Mouse (Mus musculus) cerebellum, postnatal 10 days (tissue): ENCODE measurements around the gene Pcsk5.
A peak's percentile ranks its signal among the peaks of the same experiment; 100 is the strongest.

Experiments
- DNase-seq, 2 experiments: peaks; one replicate each; pipeline ENCODE4 v3.0.0; 2021; ENCODE audit warnings: mixed read lengths in 2 of 2

Pcsk5 gene

DNA sequence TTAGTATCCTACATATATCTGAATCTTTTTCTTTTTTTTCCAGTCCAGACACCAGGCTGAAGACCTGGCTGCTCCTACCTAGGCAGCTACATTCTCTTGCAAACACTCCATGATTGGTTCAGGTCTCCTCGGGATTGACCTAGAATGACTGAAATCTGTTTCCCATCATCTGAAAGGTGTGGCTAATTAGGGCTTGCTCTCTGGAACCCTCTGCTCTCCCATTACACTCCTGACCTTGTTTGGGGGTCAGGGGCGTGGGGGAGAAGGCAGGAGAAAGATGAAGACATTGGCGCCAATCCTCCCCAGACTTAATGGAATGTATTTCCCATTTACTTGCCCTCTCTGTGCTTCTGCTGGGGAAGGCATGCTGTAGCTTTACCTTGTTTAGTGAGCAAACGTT, 366.2 kb downstream of the Pcsk5 start:
- no peak for DNase-seq

DNA sequence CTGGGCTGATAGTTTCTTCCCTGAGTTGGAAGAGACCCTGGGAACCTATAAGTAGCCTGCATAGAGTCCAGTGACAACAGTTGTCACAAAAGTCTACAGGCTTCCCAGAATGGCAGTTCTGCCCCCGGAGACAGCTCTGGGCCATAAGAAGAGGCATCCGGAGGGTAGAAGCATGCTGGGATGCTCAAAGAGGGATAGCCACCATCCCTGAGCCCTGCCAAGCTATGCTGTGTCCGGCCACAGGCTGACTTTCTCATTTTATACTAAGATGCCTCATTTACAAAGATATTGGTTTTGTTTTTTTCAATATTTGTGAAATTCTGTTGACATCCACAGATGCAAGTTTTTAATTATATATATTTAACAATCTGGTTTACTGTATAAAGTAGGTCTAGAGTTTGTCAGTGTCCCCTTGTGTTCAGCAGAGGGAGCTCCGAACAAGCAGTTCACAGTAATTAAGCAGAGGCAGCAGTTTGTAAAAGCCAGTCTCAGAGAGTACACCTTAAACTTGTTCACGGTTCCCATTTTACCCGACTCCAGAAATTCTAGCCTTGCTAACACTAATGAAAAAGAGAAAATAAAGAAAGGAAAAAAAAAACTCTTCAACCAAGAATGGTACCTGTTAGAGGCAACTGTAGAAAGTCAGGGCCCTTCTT, 369.7 kb downstream of the Pcsk5 start:
- peak; percentile 60 to 64 for DNase-seq

DNA sequence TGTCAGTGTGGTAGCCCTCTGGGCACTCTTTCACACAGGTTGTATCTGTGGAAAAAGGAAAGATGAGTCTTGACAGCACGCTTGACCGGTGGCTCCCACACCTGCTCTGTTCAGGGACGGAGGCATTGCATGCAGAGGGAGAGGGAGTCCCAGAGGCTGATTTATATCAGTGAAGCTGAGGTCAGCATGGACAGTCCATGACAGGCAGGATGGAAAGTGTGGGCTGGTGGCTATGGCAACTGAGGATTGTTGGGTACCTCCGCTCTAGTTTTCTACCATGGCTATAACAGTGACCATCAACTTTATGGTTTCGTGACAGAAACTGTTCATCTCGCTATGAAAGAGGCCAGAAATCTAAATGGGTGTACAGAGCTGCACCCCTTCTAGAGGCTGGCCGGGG, 385.4 kb downstream of the Pcsk5 start:
- no peak for DNase-seq

DNA sequence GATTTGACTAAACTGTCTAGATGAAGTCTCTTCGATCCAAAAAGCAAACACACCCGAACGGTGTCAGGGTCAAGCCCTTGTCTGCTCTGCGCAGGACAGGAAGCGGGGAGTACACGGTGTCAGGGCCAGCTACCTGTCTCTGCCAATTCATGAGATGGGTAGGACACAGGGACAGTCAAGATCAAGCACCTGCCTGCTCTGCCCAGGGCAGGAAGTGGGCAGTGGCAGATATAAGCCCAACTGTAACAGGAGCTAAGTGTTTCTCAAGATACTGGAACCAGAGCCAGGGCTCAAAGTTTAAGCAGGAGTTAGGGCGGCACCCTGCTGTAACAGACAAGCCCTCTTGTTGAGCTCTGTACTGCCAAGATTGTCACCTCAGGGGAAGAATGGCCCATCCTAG, 393.9 kb downstream of the Pcsk5 start:
- DNase-seq = no peak

DNA sequence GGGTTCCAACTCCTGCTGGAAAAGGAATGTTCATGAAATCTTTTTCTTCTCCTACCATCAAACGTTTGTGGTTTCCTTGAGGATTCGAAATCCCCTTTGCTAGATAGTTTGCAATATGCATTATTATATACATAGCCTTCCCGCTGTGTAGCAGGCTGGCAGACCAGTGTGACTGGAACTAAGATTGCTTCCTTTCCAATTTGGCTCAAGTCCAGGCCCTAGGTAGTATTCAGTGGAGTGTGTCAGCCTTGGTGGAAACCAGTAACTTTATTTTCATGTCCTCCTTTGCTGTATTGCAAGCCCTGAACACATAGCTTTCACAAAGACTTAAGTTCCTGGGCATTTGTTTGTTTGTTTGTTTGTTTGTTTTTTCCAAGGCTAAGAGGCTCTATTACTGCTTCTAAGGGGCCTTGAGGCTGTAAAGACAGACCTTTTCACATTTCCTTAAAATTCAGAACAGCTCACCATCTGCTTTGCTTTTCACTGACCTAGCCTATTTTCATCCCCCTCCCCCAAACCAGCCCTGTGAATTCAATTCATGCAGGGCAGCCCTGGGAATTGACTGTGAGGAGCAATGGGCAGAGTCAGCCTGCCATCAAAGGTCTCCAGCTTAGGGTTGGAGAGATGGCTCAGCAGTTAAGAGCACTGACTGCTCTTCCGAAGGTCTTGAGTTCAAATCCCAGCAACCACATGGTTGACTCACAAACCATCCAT, 397.8 kb downstream of the Pcsk5 start:
- DNase-seq = peak; percentile 70 to 74

DNA sequence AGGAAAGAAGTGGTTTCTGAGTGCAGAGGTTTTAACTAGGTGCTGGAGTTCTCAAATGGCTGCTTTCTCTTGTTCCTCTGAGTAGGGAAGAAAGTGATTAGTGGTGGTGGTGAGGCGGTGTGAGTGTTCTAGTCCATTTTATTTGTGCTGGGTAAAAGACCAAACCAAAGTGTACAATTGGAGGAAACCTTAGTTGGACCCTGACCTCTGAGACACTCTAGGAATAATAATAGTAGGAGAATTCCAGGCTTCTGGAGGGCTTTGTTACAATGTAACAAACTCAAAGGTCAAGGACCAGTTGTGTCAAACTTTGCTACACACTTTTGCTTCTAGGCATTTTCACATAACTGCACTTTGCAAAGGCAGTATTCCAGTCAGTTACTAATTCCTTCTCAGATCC, 400.8 kb downstream of the Pcsk5 start:
- DNase-seq = no peak

DNA sequence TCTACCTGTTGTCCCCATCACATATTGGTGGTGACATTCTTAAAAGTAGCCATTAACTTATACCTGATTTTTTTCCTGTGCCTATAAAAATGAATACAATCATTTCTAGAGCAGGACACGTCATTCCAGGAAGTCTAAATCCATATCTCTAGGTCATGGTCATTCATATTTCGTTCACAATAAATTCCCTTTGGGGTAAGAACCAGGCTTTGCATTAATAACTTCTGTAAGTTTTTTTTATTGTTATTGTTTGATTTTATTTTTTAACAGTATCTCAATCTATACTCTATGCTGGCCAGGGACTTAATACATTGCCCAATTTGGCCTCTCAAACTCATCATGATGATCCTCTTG, 408.9 kb downstream of the Pcsk5 start:
- no peak for DNase-seq

DNA sequence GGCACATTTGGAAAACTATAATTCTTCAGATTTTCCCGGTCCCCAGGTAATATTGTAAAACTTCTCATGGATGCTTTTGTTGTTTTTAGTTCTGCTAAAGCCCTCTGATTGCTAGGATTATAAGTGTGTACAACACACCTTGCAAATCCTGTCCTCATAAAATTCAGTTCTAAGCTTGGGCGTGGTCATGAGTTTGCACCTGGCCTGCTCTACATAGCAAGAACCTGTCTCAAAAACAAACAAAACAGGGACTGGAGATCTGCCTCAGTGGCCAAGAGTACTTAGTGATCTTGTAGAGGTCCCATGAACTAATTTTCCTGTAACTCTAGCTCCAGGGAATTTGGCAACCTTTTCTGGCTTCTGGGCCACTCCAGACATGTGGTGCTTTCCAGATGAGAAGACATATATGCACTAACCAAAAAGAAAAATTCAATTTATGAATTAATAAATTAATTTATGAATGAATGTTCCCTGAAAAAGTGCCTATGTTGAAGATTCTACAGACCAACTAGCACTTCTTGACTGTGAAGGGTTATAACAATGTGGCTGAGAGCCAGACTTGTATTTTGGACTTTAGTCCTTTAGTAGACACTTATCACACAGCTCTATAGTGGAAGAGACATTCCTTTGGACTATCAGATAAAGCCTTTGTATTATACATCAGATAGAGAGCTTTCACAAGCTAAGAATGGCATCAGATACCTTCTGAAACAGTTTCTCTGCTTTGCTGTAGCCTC, 409.4 kb downstream of the Pcsk5 start:
- no peak for DNase-seq

DNA sequence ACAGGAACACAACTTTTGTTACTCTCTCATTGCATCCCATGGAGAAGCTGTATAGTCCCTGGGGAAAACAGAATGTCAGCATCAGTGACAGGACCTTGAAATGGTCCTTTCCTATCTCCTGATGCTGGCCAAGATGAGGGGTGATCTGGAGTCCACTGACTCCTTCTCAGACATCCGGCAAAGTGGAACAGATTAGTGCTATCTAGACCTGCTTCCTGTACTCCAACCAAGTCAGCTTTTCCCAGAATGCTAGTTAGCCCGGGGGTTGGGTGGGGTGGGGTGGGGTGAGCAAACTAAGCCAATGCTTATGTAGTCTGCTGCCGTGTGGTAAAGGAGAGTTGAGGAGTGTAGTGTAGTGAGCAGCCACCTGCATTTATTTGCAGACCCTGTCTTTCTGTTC, 414.1 kb downstream of the Pcsk5 start:
- no peak for DNase-seq

DNA sequence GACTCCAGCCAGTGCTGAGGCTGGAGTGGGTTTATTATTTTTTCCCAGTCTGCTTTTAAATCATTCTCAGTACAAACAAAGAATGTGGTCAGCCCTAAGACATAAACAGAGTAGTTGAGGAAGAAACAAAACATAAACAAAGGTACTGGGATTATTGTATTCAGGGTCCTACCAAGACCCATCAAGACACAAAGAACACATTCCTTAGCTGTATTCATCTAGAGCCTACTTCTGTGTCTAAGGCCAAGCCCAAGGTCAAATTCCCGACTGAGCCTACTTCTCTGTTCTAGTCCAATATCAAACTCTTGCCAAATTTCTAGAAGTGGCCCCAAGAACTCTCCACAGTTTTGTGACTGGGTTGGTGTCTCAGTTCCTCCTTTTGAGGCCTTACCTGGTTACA, 419.6 kb downstream of the Pcsk5 start:
- no peak for DNase-seq

DNA sequence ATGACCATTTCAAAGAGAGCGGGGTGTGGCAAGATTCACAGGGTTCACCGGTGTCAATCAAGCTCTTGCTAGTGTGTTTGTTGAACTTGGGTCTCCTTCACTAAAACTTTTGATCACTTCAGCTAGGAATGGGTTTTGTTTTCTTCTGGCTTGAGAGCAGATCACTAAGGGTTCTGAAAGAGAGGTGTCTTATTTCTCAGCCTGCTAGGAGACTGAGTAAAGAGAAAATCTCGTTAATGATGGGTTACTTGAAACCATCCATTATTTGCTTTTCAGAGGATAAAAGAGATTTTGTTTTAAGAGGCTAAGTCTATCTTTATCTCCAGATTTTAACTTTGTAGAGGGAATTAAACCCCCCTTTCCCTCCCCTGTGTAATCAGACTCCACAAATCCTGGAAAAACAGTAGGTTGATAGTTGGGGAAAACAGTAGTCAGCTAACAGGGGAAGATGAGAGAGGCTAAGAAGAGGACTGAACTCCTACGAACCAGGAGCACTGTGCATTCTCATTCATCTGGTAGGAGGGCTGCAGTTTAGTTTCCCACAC, 424.4 kb downstream of the Pcsk5 start:
- DNase-seq = no peak

DNA sequence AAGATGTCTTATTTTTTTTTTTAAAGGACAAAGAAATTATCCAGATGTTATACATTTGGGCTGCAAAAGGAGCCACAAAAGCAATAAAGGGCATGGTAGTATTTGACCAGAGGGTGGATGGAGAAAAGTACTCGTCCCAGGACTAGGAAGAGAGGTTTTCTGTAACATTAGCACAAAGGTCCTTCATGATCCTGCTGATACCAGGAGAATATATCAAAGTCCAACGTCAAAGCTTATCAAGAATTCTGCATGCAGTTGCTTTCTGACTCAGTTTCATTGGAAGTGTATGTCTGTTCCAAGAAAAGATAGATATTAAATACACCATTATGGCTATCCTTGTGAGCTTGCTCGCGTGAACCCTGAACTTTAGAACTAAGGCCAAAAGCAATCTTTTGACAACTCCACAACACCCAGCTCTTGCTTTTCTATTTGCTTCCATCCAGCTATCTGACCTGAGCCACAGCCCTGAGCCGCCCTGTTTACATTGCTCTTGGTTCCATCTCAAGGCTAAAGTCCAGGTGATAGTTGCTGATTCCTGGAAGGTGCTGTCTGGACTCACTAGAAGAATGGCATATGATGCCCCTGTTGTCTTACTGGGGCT, 426.9 kb downstream of the Pcsk5 start:
- no peak for DNase-seq

DNA sequence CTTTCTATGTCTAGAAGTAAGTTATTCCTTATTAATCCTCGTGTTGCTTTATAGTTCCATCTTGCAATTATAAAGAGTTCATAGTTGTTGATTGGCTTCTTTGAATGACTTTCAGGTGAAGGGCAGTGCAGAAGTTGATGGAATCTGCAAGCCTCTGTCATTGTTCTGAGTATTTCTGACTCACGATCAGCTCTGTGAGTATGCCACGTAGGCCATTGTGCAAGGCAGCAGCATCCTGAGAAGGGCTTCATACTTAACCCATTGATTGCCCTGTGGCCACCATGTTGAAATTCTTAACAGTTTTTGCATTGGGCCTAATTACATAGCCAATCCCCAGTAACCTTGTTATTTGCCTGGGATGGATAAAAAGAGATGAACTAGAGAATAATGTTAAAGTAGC, 428.1 kb downstream of the Pcsk5 start:
- DNase-seq = no peak

DNA sequence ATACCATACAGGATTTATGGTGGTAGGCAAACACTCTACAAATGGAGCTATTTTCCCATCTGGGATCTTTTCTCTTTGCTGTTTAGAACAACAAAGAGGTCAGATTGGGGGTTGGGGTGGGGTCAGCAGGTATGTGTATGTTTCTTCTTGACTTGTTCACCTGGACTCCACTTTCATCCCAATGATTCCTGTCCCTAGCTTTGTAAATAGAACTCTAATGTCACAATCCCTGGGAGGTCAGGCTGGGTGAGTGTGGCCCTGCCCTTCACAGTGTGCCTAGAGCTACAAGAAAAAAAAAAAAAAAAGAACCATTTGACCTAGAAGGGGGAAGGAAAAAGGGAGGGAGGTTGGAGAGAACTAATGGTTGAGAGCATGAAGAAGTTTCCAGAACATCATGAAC, 428.8 kb downstream of the Pcsk5 start:
- DNase-seq = no peak

DNA sequence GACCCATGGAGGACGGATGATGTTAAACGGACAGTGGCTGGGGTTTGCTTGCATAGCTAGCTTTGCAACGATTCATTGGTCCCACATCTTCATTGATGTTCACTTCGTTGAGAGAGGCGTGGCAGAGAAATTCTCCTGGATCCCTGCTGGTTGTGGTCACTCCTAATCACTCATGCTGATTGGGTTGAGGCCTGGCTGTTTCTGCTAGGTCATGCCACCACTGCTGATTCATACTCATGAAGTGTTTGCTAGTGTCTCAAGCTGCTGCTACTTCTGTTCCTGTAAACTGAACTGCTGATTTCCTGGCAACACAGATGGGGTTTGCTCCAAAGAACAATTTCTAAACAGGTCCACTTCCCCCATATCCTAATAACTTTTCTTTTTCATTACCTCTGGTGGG, 430.6 kb downstream of the Pcsk5 start:
- DNase-seq = no peak

DNA sequence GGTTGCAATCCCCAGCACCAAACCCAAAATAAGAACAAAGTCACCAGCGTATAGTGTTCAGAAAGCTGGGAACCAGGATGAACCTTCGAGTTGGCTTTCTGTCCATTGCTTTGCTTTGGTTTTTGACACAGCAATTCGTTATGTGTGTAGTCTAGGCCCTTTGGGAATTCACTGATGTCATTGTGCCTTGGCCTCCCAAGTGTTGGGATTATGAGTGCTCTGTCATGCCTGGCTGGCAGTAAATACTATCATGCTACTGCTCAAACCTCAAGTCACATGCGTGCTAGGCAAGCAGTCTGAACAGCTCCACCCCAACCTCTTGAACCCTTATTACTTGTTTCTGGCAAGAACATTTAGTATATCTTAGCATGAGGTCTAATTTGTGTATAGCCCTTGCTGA, 434.3 kb downstream of the Pcsk5 start:
- DNase-seq = no peak

DNA sequence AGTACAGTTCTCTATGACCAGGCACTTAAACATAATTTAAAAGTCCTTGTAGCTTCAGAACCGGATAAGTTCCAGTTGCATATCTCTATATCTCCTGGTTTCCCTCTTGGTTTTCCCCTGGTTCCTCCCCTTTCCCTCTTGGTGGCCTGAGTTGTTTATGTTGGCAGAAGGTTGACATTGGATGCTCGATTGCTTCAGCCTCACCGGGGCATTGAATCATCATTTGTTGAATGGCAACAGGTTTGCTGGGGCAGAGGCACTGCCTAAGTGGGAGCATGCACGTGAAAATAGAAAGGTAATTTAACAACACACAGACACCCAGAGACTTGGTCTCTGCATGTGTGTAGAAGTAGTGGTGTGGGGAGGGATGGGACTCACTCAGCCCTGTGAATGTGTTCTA, 436.9 kb downstream of the Pcsk5 start:
- no peak for DNase-seq

DNA sequence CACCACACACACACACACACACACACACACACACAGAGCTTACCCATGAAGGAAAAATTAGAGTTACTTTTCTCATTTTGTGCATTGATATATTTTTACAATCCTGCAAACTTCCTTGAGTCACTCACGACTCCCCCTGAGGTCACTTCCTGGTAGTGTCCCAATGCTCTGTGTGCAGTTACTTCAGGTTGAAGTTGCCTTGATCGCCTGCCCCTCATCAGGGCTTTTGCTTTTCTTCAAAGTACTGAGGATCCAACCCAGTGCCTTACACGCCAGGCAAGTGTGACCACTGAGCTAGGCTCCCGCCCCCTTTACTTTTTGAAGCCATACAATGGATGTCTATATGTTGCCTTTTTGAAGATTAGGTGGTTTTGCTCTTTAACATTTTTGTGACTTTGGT, 437.5 kb downstream of the Pcsk5 start:
- DNase-seq = no peak

DNA sequence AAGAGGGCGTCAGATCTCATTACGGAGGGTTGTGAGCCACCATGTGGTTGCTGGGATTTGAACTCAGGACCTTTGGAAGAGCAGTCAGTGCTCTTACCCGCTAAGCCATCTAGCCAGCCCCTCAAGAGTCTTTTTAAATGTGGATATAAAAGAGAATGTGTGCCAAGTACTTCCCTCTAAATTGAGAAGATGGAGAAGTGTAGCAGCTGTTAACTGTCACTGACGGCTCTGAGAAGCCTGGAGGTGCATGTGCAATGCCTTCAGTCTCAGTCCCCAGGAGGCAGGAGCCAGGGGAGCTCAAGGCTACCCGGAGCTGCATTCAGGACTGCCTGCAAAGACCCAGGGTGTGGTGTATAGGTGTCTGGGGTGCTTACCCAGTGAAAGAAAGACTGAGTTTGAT, 439.5 kb downstream of the Pcsk5 start:
- no peak for DNase-seq

DNA sequence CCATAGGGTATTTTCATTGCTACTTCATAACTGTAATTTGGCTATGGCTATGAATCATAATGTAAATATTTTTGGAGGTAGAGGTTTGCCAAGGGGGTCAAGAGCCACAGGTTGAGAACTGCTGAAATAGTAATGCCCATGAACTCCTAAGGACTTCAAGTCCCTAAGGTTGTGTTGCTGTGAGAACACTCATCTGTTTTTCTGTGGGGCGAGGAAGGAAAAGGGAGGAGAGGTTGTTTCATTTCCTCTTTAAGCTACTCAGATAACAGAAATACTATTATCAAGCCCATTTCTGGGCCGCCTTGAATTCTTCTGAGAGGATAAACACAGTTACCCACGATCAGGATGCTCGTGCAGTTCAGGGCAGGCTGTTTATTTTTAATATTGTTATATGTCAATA, 440.6 kb downstream of the Pcsk5 start:
- DNase-seq = no peak

DNA sequence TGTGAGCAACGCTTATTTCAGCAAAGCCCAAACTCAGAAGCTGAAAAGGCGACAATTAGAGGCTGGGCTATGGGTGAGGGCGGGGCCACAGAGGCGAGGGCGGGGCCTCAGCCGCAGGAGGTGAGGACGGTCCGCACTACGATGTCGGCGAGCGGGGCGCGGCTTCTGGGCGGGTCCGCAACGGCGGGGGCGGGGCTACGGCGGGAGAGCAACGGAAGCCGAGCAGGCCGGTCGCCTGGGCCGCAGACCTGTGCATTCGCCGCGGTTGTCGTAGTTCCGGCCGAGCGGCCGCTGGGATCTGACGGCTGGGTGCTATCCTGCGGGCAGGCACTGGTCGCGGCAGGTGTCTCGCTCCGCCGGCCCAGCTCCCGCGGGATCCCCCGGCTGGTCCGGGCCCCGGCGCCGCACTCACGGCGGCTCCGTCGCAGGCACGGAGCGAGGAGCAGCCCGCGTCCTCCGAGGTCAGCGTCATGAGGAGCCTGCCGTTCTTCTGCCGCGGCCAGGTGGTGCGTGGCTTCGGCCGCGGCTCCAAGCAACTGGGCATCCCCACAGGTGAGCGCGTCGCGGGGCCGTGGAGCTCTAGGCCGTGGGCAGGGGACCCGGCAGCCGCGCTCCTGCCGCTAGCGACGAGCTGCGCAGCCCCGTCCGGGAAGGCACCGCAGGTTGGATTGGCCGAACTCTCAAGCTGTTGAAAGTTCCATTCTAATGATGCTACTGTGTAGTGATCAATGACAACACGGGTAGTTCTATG, 443.4 kb downstream of the Pcsk5 start, which contains the start of gene Rfk:
TSS of gene Rfk (plus strand) at position 203 of the 751 bp plus-strand sequence.
- peak; percentile 98 for DNase-seq

DNA sequence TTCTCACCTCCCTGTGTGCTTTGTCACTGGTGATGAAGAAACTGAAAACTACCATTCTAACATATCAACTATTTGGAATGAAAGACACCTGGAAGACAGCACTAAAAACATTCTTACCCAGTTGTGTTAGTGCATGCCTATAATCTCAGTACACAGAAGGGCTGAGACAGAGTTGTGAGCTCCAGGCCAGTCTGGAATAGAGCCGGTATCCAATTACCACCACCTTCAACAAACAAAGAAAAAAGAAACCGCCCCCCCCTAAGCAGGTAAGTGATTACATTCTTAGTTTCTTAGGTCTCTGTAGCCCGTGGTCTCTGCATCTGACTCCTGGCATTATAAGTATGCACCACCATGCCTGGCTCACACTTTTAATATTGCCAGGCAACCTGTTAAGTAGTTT, 444.6 kb downstream of the Pcsk5 start:
- no peak for DNase-seq

DNA sequence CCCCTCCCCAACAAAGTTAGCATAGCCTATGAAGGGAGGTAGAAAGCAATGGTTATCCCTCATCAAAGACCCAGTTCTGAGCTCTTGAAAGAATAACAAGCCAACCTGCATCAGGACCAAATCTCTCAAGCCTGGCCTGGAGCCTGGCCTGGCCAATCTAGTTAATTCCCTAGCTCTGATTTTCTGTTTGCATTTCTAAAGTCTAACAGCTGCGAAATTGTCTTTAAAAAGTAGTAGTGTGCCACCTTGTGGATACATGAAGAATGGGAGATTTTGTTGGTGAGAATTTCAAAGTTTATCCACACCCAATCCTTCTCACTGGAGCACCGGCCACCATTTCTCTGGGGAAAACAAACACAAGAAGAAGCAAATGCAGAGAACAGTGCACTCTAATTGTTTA, 449.0 kb downstream of the Pcsk5 start:
- DNase-seq = peak; percentile 55 to 67
